Mouse (Mus musculus): ENCODE results near the gene Noa1.

- TF ChIP-seq GATA1 (IDR thresholded peaks at IDR 0.05; ENCODE audit: borderline replicate concordance, low read length): no peak
- no peak for TF ChIP-seq CTCF (IDR thresholded peaks at IDR 0.05; ENCODE audit: low read depth, low read length)
- no peak for TF ChIP-seq TAL1 (conservative IDR thresholded peaks at IDR 0.05; ENCODE audit: low read depth, low read length)
- TF ChIP-seq GATA2 (IDR thresholded peaks at IDR 0.05; ENCODE audit: borderline replicate concordance, low read depth, low read length): no peak
Measured at GRCm38 (mm10) chr5:77253154-77253553, 56.7 kb downstream of the Noa1 start.

Data from G1E (cell line).